Mouse (Mus musculus): ENCODE measurements around the gene Inpp5d.

DNA sequence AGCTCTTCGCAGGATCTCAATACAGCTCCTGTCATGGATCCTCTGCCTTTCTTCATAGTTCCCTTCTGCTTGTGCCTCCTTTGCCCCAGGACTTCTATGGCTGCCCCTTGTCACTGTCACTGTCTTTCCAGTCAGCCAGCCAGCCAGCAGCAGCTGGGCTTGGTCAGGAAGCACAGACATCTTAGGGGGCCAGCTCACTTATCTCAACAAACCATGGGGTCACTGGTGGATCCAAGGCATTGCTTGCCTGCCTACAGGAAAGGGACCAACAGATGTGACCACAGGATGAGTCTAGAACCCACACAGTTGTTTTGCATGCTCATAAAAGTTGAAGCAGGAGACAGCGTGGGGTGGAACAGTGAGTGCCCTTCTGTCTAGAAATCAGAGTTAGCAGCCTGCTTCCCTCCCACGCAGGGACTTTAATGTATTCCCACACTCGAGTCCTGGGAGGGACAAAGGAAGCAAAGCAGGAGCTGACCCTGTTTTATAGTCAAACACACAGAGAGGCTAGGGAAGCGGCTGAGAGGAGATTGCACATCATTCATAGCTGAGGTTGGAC lies 79.9 kb downstream of the Inpp5d start:
- TF ChIP-seq CTCF (IDR thresholded peaks at IDR 0.05) (no peak), EP300 (IDR thresholded peaks at IDR 0.05) (no peak)
